Comparison of ENCODE assay signal across 12 mouse cellular contexts in the genomic region with DNA sequence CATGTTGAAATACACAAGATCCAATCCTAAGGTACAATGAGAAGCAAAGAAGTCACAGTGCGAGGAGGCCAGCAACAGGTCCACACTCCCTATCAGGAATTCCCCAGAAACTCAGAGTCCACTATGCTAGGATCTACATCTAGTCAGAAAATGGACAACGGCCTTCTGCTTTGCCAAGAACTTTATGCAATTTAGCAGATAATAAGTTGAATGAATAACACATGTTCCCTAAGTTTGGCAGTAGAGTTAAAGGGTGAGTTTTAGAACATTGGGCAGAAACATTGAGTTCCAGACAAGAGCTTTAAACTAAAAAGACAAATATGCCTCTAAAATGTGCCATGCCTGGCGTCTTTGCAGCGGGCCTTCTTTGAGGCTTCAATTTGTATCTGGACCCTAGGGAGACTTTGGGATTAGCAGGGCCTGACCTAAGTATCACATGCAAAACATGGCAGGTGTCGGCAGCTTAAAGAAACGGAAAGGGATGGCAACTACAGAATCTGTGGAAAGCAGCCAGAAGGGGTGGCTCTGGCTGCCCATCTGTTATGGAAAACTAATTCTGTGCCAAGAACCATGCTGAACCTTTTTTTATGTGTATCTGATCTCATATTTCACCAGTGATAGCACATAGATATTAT.
DNase-seq lines count a peak whose midpoint lies in the region; ATAC-seq and TF ChIP-seq lines count a peak whose summit lies in the region.
"Had no signal": no experiment of that assay in that cellular context is flagged by ENCODE, and none has a peak within 500 bp of the region (broad histone marks: within the 10 kb centered on the region; RNA-seq: fewer than 3 reads in every experiment).

No protein-coding gene starts in this region.

- WGBS in heart, adult 2 months: 70% methylated on average over 6 of the region's 6 CpGs
- 82% methylated on average over 6 of the region's 6 CpGs for WGBS in heart, embryonic 11.5 days (ENCODE audit: insufficient replicate concordance)
- WGBS in liver, embryonic 12.5 days (ENCODE audit: insufficient replicate concordance): 71% methylated on average over 6 of the region's 6 CpGs

- no peaks in the 10 kb centered on the region for H3K9me3 ChIP-seq in heart, embryonic 11.5 days (replicated peaks; ENCODE audit: control insufficient read depth, low read length)
- no peaks in the 10 kb centered on the region for H3K9me3 ChIP-seq in liver, embryonic 12.5 days (replicated peaks)
- H3K9me3 ChIP-seq: liver, embryonic 13.5 days; neural tube, embryonic 15.5 days had no signal

- TF ChIP-seq POLR2A in heart, adult 2 months (IDR thresholded peaks at IDR 0.05; ENCODE audit: insufficient read depth, low read depth, low read length): no peak

- H3K36me3 ChIP-seq in heart, adult 2 months (ENCODE audit: control insufficient read depth, insufficient read depth, low read length): no peaks in the 10 kb centered on the region
- H3K36me3 ChIP-seq in heart, embryonic 11.5 days (ENCODE audit: control insufficient read depth, insufficient read depth, low read length): no peaks in the 10 kb centered on the region
- no peaks in the 10 kb centered on the region for H3K36me3 ChIP-seq in liver, embryonic 12.5 days
- H3K36me3 ChIP-seq: liver, embryonic 13.5 days; neural tube, embryonic 15.5 days had no signal

- intact Hi-C loops in heart, adult 2 months (cut with DNase I): loop anchor here (10.0 kb wide), 1 partner anchor 122 kb away; no protein-coding TSS in a partner anchor

- no peak overlapping the region for H3K27ac ChIP-seq in heart, adult 2 months
- no peak overlapping the region for H3K27ac ChIP-seq in heart, embryonic 11.5 days (ENCODE audit: low read depth, low read length)
- peak overlapping the region; percentile 70 for H3K27ac ChIP-seq in layer of hippocampus, adult 2 months
- H3K27ac ChIP-seq in liver, embryonic 12.5 days: no peak overlapping the region
- H3K27ac ChIP-seq: liver, embryonic 13.5 days; neural tube, embryonic 15.5 days had no signal

- no peaks in the 10 kb centered on the region for H3K79me2 ChIP-seq in heart, adult 2 months (replicated peaks; ENCODE audit: control insufficient read depth, insufficient read depth, low read length)

- no peaks in the 10 kb centered on the region for H3K27me3 ChIP-seq in heart, adult 2 months (ENCODE audit: control insufficient read depth, insufficient read depth, low read length)
- H3K27me3 ChIP-seq in heart, embryonic 11.5 days (ENCODE audit: control insufficient read depth, insufficient read depth, low read length): no peaks in the 10 kb centered on the region
- no peaks in the 10 kb centered on the region for H3K27me3 ChIP-seq in liver, embryonic 12.5 days (replicated peaks)
- H3K27me3 ChIP-seq: liver, embryonic 13.5 days; neural tube, embryonic 15.5 days had no signal

- no peak overlapping the region for H3K4me2 ChIP-seq in heart, embryonic 11.5 days
- no peak overlapping the region for H3K4me2 ChIP-seq in liver, embryonic 12.5 days
- H3K4me2 ChIP-seq: liver, embryonic 13.5 days; midbrain, embryonic 11.5 days; neural tube, embryonic 15.5 days had no signal

- peak; percentile 11 to 37 for DNase-seq in heart, adult 2 months
- peak; percentile 49 for DNase-seq in brain, adult 2 months (ENCODE audit: low read depth, low spot score)
- DNase-seq in cerebellum, adult 18-20 months: peak; percentile 8 to 15
- peak; percentile 34 to 35 for DNase-seq in layer of hippocampus, adult 2 months (ENCODE audit: low spot score in 2 of 2)
- no peak for DNase-seq in yolk sac, embryonic 10.5 days (ENCODE audit: low spot score)
- DNase-seq in urinary bladder, adult 2 months (ENCODE audit: low spot score): no peak
- DNase-seq: liver, embryonic 13.5 days; spleen, adult 18-20 months had no signal

- no peaks in the 10 kb centered on the region; the same call in 1 of the 2 replicates for H3K4me1 ChIP-seq in heart, adult 2 months (ENCODE audit: control insufficient read depth, insufficient read depth, low read length)
- no peaks in the 10 kb centered on the region for H3K4me1 ChIP-seq in heart, embryonic 11.5 days (ENCODE audit: control insufficient read depth, insufficient read depth, low read length)
- no peaks in the 10 kb centered on the region for H3K4me1 ChIP-seq in liver, embryonic 12.5 days
- H3K4me1 ChIP-seq: liver, embryonic 13.5 days had no signal

- TF ChIP-seq CTCF in heart, adult 2 months (IDR thresholded peaks at IDR 0.05): no peak
- TF ChIP-seq CTCF in layer of hippocampus, adult 2 months (conservative IDR thresholded peaks at IDR 0.05): no peak

- H3K4me3 ChIP-seq in heart, adult 2 months: no peak overlapping the region
- no peak overlapping the region for H3K4me3 ChIP-seq in heart, embryonic 11.5 days (ENCODE audit: low read depth, low read length)
- H3K4me3 ChIP-seq in layer of hippocampus, adult 2 months: no peak overlapping the region
- H3K4me3 ChIP-seq in liver, embryonic 12.5 days: no peak overlapping the region
- H3K4me3 ChIP-seq: liver, embryonic 13.5 days; neural tube, embryonic 15.5 days had no signal

- H3K9ac ChIP-seq in heart, adult 2 months (ENCODE audit: low read depth, low read length): no peak overlapping the region
- H3K9ac ChIP-seq in heart, embryonic 11.5 days (ENCODE audit: low read depth, low read length): no peak overlapping the region
- H3K9ac ChIP-seq in liver, embryonic 12.5 days: no peak overlapping the region
- H3K9ac ChIP-seq: liver, embryonic 13.5 days; neural tube, embryonic 15.5 days had no signal

- no peak for ATAC-seq in heart, embryonic 11.5 days (replicated peaks; ENCODE audit: insufficient number of reproducible peaks, low FRiP score, low TSS enrichment)
- ATAC-seq in liver, embryonic 12.5 days: no peak

- TF ChIP-seq EP300 in heart, adult 2 months (IDR thresholded peaks at IDR 0.05; ENCODE audit: insufficient read depth, low read depth, low read length): no peak

Comparison
In these comparisons a context has a peak if more than half of its experiments do, and no peak if none do; other contexts are left out.
1. DNase-seq: peak in heart, adult 2 months (2 of 2), brain, adult 2 months (single experiment), cerebellum, adult 18-20 months (2 of 2) and layer of hippocampus, adult 2 months (2 of 2); none in yolk sac, embryonic 10.5 days (single experiment) and urinary bladder, adult 2 months (single experiment).